Mouse (Mus musculus): ENCODE measurements around the gene Foxo6. TPM values are rescaled to one million over a fixed set of nuclear protein-coding genes. Genes with fewer than 3 reads are reported as not detected.
A peak's percentile ranks its signal among the peaks of the same experiment; 100 is the strongest.

Foxo6 gene
- polyA plus RNA-seq, 1 experiment from 2014 or later: 2.0 TPM

GRCm38 (mm10) chr4:120281011-120281410 is 6.1 kb downstream of the Foxo6 start:
- Histone ChIP-seq H3K4me1 (ENCODE audit: control insufficient read depth, insufficient read depth, low read length) (peaks cover 41% of the 10 kb centered on the region), H3K27ac (replicated peaks; ENCODE audit: low read depth, low read length) (no peak overlapping the region), H3K9me3 (ENCODE audit: control insufficient read depth, low read length) (no peaks in the 10 kb centered on the region), H3K9ac (replicated peaks; ENCODE audit: low read length) (no peak overlapping the region), H3K27me3 (ENCODE audit: control insufficient read depth, insufficient read depth, low read length) (peaks cover 14% of the 10 kb centered on the region), H3K36me3 (ENCODE audit: control insufficient read depth, insufficient read depth, low read length) (no peaks in the 10 kb centered on the region), H3K4me3 (replicated peaks; ENCODE audit: low read depth, low read length) (no peak overlapping the region), H3K4me2 (ENCODE audit: low read length) (no peak overlapping the region)
- DNase-seq (no peak), ATAC-seq (ENCODE audit: low FRiP score, low TSS enrichment) (no peak)
- WGBS: 62% methylated on average over 3 of the region's 3 CpGs

GRCm38 (mm10) chr4:120280432-120280831 is 6.7 kb downstream of the Foxo6 start:
- Histone ChIP-seq H3K27me3 (ENCODE audit: control insufficient read depth, insufficient read depth, low read length) (peaks cover 8% of the 10 kb centered on the region), H3K9ac (replicated peaks; ENCODE audit: low read length) (no peak overlapping the region), H3K4me2 (ENCODE audit: low read length) (no peak overlapping the region), H3K4me3 (replicated peaks; ENCODE audit: low read depth, low read length) (no peak overlapping the region), H3K9me3 (ENCODE audit: control insufficient read depth, low read length) (no peaks in the 10 kb centered on the region), H3K36me3 (ENCODE audit: control insufficient read depth, insufficient read depth, low read length) (no peaks in the 10 kb centered on the region), H3K4me1 (ENCODE audit: control insufficient read depth, insufficient read depth, low read length) (peaks cover 35% of the 10 kb centered on the region), H3K27ac (replicated peaks; ENCODE audit: low read depth, low read length) (no peak overlapping the region)
- no peak for DNase-seq
- WGBS: 87% methylated on average over 12 of the region's 12 CpGs
- no peak for ATAC-seq (ENCODE audit: low FRiP score, low TSS enrichment)

- ATAC-seq (ENCODE audit: low FRiP score, low TSS enrichment) (peak; percentile 67; the same call in 1 of the 2 replicates), DNase-seq (peak; percentile 58)
- H3K4me2 ChIP-seq (ENCODE audit: low read length): no peak overlapping the region
- H3K27me3 ChIP-seq (ENCODE audit: control insufficient read depth, insufficient read depth, low read length): no peaks in the 10 kb centered on the region; the same call in 1 of the 2 replicates
- peaks cover 22% of the 10 kb centered on the region for H3K4me1 ChIP-seq (ENCODE audit: control insufficient read depth, insufficient read depth, low read length)
- 30% methylated on average over 4 of the region's 4 CpGs for whole genome bisulfite sequencing
- no peaks in the 10 kb centered on the region for H3K9me3 ChIP-seq (ENCODE audit: control insufficient read depth, low read length)
- no peaks in the 10 kb centered on the region for H3K36me3 ChIP-seq (ENCODE audit: control insufficient read depth, insufficient read depth, low read length)
- H3K27ac ChIP-seq (replicated peaks; ENCODE audit: low read depth, low read length): no peak overlapping the region
- H3K4me3 ChIP-seq (replicated peaks; ENCODE audit: low read depth, low read length): no peak overlapping the region
- H3K9ac ChIP-seq (replicated peaks; ENCODE audit: low read length): 0 out of 2 replicates have a peak overlapping the region, but pooled peaks have one; percentile 16
These were observed 9.8 kb downstream of the Foxo6 start for GRCm38 (mm10) chr4:120277255-120277928.

GRCm38 (mm10) chr4:120275487-120275886 is 11.7 kb downstream of the Foxo6 start:
- DNase-seq (no peak), ATAC-seq (ENCODE audit: low FRiP score, low TSS enrichment) (no peak)
- Histone ChIP-seq H3K27me3 (ENCODE audit: control insufficient read depth, insufficient read depth, low read length) (peaks cover 11% of the 10 kb centered on the region), H3K9ac (replicated peaks; ENCODE audit: low read length) (no peak overlapping the region), H3K4me1 (ENCODE audit: control insufficient read depth, insufficient read depth, low read length) (peaks cover 19% of the 10 kb centered on the region), H3K27ac (replicated peaks; ENCODE audit: low read depth, low read length) (no peak overlapping the region), H3K36me3 (ENCODE audit: control insufficient read depth, insufficient read depth, low read length) (no peaks in the 10 kb centered on the region), H3K9me3 (ENCODE audit: control insufficient read depth, low read length) (no peaks in the 10 kb centered on the region), H3K4me2 (ENCODE audit: low read length) (no peak overlapping the region), H3K4me3 (replicated peaks; ENCODE audit: low read depth, low read length) (no peak overlapping the region)
- 78% methylated on average over 9 of the region's 9 CpGs for WGBS

GRCm38 (mm10) chr4:120273594-120273993 is 13.6 kb downstream of the Foxo6 start:
- no peak for DNase-seq
- WGBS: 64% methylated on average over 7 of the region's 7 CpGs
- Histone ChIP-seq H3K9me3 (ENCODE audit: control insufficient read depth, low read length) (no peaks in the 10 kb centered on the region), H3K4me1 (ENCODE audit: control insufficient read depth, insufficient read depth, low read length) (peaks cover 34% of the 10 kb centered on the region), H3K4me3 (replicated peaks; ENCODE audit: low read depth, low read length) (no peak overlapping the region), H3K36me3 (ENCODE audit: control insufficient read depth, insufficient read depth, low read length) (no peaks in the 10 kb centered on the region), H3K27me3 (ENCODE audit: control insufficient read depth, insufficient read depth, low read length) (peaks cover 29% of the 10 kb centered on the region), H3K9ac (replicated peaks; ENCODE audit: low read length) (no peak overlapping the region), H3K4me2 (ENCODE audit: low read length) (no peak overlapping the region), H3K27ac (replicated peaks; ENCODE audit: low read depth, low read length) (no peak overlapping the region)
- ATAC-seq (ENCODE audit: low FRiP score, low TSS enrichment): no peak

- DNase-seq (no peak), ATAC-seq (ENCODE audit: low FRiP score, low TSS enrichment) (no peak)
- Histone ChIP-seq H3K4me3 (replicated peaks; ENCODE audit: low read depth, low read length) (no peak overlapping the region), H3K4me2 (ENCODE audit: low read length) (no peak overlapping the region), H3K9ac (replicated peaks; ENCODE audit: low read length) (no peak overlapping the region), H3K27me3 (ENCODE audit: control insufficient read depth, insufficient read depth, low read length) (peaks cover 42% of the 10 kb centered on the region), H3K36me3 (ENCODE audit: control insufficient read depth, insufficient read depth, low read length) (peaks cover 6% of the 10 kb centered on the region; the same call in 1 of the 2 replicates), H3K4me1 (ENCODE audit: control insufficient read depth, insufficient read depth, low read length) (peaks cover 39% of the 10 kb centered on the region), H3K27ac (replicated peaks; ENCODE audit: low read depth, low read length) (no peak overlapping the region), H3K9me3 (ENCODE audit: control insufficient read depth, low read length) (no peaks in the 10 kb centered on the region)
- WGBS: 67% methylated on average over 6 of the region's 6 CpGs
These were observed 15.1 kb downstream of the Foxo6 start for GRCm38 (mm10) chr4:120271886-120272580.

- Histone ChIP-seq H3K9ac (replicated peaks; ENCODE audit: low read length) (no peak overlapping the region), H3K4me1 (ENCODE audit: control insufficient read depth, insufficient read depth, low read length) (peaks cover 37% of the 10 kb centered on the region), H3K9me3 (ENCODE audit: control insufficient read depth, low read length) (no peaks in the 10 kb centered on the region), H3K27ac (replicated peaks; ENCODE audit: low read depth, low read length) (no peak overlapping the region), H3K36me3 (ENCODE audit: control insufficient read depth, insufficient read depth, low read length) (peaks cover 6% of the 10 kb centered on the region; the same call in 1 of the 2 replicates), H3K4me2 (ENCODE audit: low read length) (no peak overlapping the region), H3K27me3 (ENCODE audit: control insufficient read depth, insufficient read depth, low read length) (peaks cover 49% of the 10 kb centered on the region), H3K4me3 (replicated peaks; ENCODE audit: low read depth, low read length) (no peak overlapping the region)
- WGBS: 54% methylated on average over 8 of the region's 8 CpGs
- no peak for ATAC-seq (ENCODE audit: low FRiP score, low TSS enrichment)
- DNase-seq: no peak
These were observed 15.9 kb downstream of the Foxo6 start for GRCm38 (mm10) chr4:120271208-120271607.

GRCm38 (mm10) chr4:120270937-120271199 is 16.3 kb downstream of the Foxo6 start:
- WGBS: 22% methylated on average over 4 of the region's 4 CpGs
- Histone ChIP-seq H3K4me1 (ENCODE audit: control insufficient read depth, insufficient read depth, low read length) (peaks cover 37% of the 10 kb centered on the region), H3K9ac (replicated peaks; ENCODE audit: low read length) (no peak overlapping the region), H3K27ac (replicated peaks; ENCODE audit: low read depth, low read length) (no peak overlapping the region), H3K4me3 (replicated peaks; ENCODE audit: low read depth, low read length) (no peak overlapping the region), H3K27me3 (ENCODE audit: control insufficient read depth, insufficient read depth, low read length) (peaks cover 51% of the 10 kb centered on the region), H3K9me3 (ENCODE audit: control insufficient read depth, low read length) (no peaks in the 10 kb centered on the region), H3K36me3 (ENCODE audit: control insufficient read depth, insufficient read depth, low read length) (peaks cover 6% of the 10 kb centered on the region; the same call in 1 of the 2 replicates), H3K4me2 (ENCODE audit: low read length) (no peak overlapping the region)
- no peak for ATAC-seq (ENCODE audit: low FRiP score, low TSS enrichment)
- no peak for DNase-seq
